ENCODE assay signal across 7 mouse cellular contexts in the genomic region with DNA sequence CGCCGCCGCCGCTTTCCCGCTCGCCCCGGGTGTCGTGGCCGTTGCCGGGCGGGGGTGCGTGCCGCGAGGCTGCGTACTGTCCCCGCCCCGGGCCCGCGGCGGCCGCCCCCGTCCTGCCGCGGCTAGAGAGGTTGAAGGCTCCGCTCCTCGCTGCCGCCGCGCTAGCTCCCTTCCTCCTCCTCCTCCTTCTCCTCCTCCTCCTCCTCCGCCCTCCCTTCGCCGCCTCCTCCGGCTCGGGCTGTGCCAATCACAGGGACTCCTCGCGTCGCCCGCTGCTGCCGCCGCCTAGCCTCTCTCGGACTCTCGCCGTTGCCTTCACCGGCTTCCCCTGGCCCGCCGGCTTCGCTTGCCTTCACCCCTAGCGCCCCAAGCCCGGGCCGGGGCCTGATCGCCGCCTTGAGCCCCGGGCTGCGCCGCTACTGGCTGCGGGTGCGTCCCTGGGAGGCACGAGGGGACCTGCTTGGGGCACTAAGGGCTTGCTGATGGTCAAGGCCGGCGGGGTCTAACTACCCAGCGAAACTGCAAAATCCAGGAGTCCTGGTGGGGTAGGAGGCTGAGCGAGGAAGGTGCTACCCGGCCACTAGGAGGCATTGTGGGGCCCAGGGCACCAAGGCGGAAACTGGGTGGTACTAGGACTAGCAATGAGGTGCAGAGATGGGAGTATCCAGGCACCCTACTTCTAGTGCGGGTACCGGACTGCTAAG. TPM values are rescaled to one million over a fixed set of nuclear protein-coding genes. Genes with fewer than 3 reads are reported as not detected.
DNase-seq lines count a peak whose midpoint lies in the region; ATAC-seq and TF ChIP-seq lines count a peak whose summit lies in the region.

A gene (minus strand): TSS at position 173 of the 704 bp plus-strand sequence.

- H3K27ac ChIP-seq in embryonic facial prominence, embryonic 10.5 days (replicated peaks), result peak within 1 kb of the TSS; percentile 86
- peak within 1 kb of the TSS; percentile 91 for H3K27ac ChIP-seq in kidney, adult 2 months (ENCODE audit: insufficient read depth, low read depth, low read length)
- H3K27ac ChIP-seq in limb, embryonic 11.5 days (replicated peaks; ENCODE audit: low read depth, low read length), result no peak within 1 kb of the TSS
- peak within 1 kb of the TSS; percentile 91 for H3K27ac ChIP-seq in midbrain, embryonic 13.5 days

- no peaks in the 10 kb centered on the region for H3K36me3 ChIP-seq in embryonic facial prominence, embryonic 10.5 days (replicated peaks)
- no peaks in the 10 kb centered on the region for H3K36me3 ChIP-seq in kidney, adult 2 months (ENCODE audit: control insufficient read depth, insufficient read depth, low read length)
- H3K36me3 ChIP-seq in limb, embryonic 11.5 days (ENCODE audit: control insufficient read depth, insufficient read depth, low read length), result no peaks in the 10 kb centered on the region
- H3K36me3 ChIP-seq in midbrain, embryonic 13.5 days, result no peaks in the 10 kb centered on the region

- peak within 1 kb of the TSS; percentile 83 for H3K4me3 ChIP-seq in embryonic facial prominence, embryonic 10.5 days
- H3K4me3 ChIP-seq in kidney, adult 2 months (ENCODE audit: insufficient read depth, low read depth, low read length), result peak within 1 kb of the TSS; percentile 55
- H3K4me3 ChIP-seq in limb, embryonic 11.5 days (ENCODE audit: low read depth, low read length), result peak within 1 kb of the TSS; percentile 58
- H3K4me3 ChIP-seq in midbrain, embryonic 13.5 days (replicated peaks), result peak within 1 kb of the TSS; percentile 77

- H3K4me1 ChIP-seq in embryonic facial prominence, embryonic 10.5 days, result peaks cover 40% of the 10 kb centered on the region
- peaks cover 12% of the 10 kb centered on the region for H3K4me1 ChIP-seq in kidney, adult 2 months (ENCODE audit: control insufficient read depth, insufficient read depth, low read length)
- H3K4me1 ChIP-seq in limb, embryonic 11.5 days (ENCODE audit: control insufficient read depth, insufficient read depth, low read length), result 0 out of 2 replicates have a peak, but pooled peaks cover under 1% of the 10 kb centered on the region
- H3K4me1 ChIP-seq in midbrain, embryonic 13.5 days (replicated peaks), result peaks cover 40% of the 10 kb centered on the region

- ATAC-seq in limb, embryonic 11.5 days (ENCODE audit: insufficient number of reproducible peaks, low FRiP score, low TSS enrichment, low read depth), result peak; percentile 71; the same call in 1 of the 2 replicates
- ATAC-seq in midbrain, embryonic 13.5 days, result peak; percentile 92

- H3K27me3 ChIP-seq in embryonic facial prominence, embryonic 10.5 days (replicated peaks; ENCODE audit: low read depth, poor library complexity, severe bottlenecking), result peaks cover 37% of the 10 kb centered on the region
- no peaks in the 10 kb centered on the region for H3K27me3 ChIP-seq in kidney, adult 2 months (replicated peaks; ENCODE audit: control insufficient read depth, insufficient read depth, low read length)
- 0 out of 2 replicates have a peak, but pooled peaks cover 4% of the 10 kb centered on the region for H3K27me3 ChIP-seq in limb, embryonic 11.5 days (ENCODE audit: control insufficient read depth, insufficient read depth, low read length)
- H3K27me3 ChIP-seq in midbrain, embryonic 13.5 days, result peaks cover 29% of the 10 kb centered on the region

- H3K4me2 ChIP-seq in limb, embryonic 11.5 days (ENCODE audit: low read depth, severe bottlenecking), result peak within 1 kb of the TSS; percentile 90
- peak within 1 kb of the TSS; percentile 80 for H3K4me2 ChIP-seq in midbrain, embryonic 13.5 days (replicated peaks)

- H3K9ac ChIP-seq in limb, embryonic 11.5 days (ENCODE audit: low read length), result peak within 1 kb of the TSS; percentile 71
- H3K9ac ChIP-seq in midbrain, embryonic 13.5 days (replicated peaks), result peak within 1 kb of the TSS; percentile 88

- no peaks in the 10 kb centered on the region for H3K9me3 ChIP-seq in embryonic facial prominence, embryonic 10.5 days
- no peaks in the 10 kb centered on the region for H3K9me3 ChIP-seq in limb, embryonic 11.5 days (ENCODE audit: control insufficient read depth, low read length)
- H3K9me3 ChIP-seq in midbrain, embryonic 13.5 days, result no peaks in the 10 kb centered on the region

- TF ChIP-seq POLR2A in kidney, adult 2 months (IDR thresholded peaks at IDR 0.05; ENCODE audit: low read depth, low read length), result peak; percentile 38

- peak; percentile 65 for TF ChIP-seq CTCF in kidney, adult 2 months (conservative IDR thresholded peaks at IDR 0.05; ENCODE audit: insufficient read depth, insufficient read length, low read depth, low read length)

- WGBS in embryonic facial prominence, embryonic 10.5 days, result 1% methylated on average over 65 of the region's 66 CpGs
- 1% methylated on average over 66 of the region's 66 CpGs for WGBS in kidney, adult 2 months
- 1% methylated on average over 36 of the region's 66 CpGs for WGBS in limb, embryonic 11.5 days
- under 1% methylated on average over 58 of the region's 66 CpGs for WGBS in midbrain, embryonic 13.5 days

- DNase-seq in adrenal gland, postnatal 10 days, result peak; percentile 79
- DNase-seq in embryonic facial prominence, embryonic 10.5 days (ENCODE audit: low spot score), result peak; percentile 86
- DNase-seq in heart, adult 18-20 months, result peak; percentile 88 to 92
- peak; percentile 93 for DNase-seq in kidney, adult 2 months
- DNase-seq in limb, embryonic 11.5 days (ENCODE audit: low spot score), result peak; percentile 78
- DNase-seq in spleen, adult 12 weeks (ENCODE audit: low spot score), result peak; percentile 25

RNA-seq across cellular contexts. Expression of the gene that starts here (rescaled TPM):
- total RNA-seq in adrenal gland, postnatal 10 days (2021), result 10 to 100 TPM; 20.5 to 31.2 TPM
- 7.4 and 7.9 TPM in 2 replicates for polyA plus RNA-seq in embryonic facial prominence, embryonic 10.5 days (2016; fragmentation: Nextera tagmentation; extraction: Ambion mirVana)
- total RNA-seq in heart, adult 18-20 months (2021), result 100 to 1,000 TPM; 106 to 115 TPM
- polyA plus RNA-seq in kidney, adult 2 months (2012; rRNA removed), result 44.9 and 58.1 TPM in 2 replicates
- 4.8 and 6.6 TPM in 2 replicates for polyA plus RNA-seq in limb, embryonic 11.5 days (2014; fragmentation: Nextera tagmentation; extraction: Ambion mirVana)
- polyA plus RNA-seq in midbrain, embryonic 13.5 days (2015; fragmentation: Nextera tagmentation; extraction: Ambion mirVana), result 16.9 and 22.8 TPM in 2 replicates

Comparison
In these comparisons a context has a peak if more than half of its experiments do, and no peak if none do; other contexts are left out.
1. DNase-seq: peak in every context shown above with its lines; median percentile 93 in kidney, adult 2 months; 90 in heart, adult 18-20 months; 86 in embryonic facial prominence, embryonic 10.5 days; 79 in adrenal gland, postnatal 10 days; 78 in limb, embryonic 11.5 days; 25 in spleen, adult 12 weeks.